Mouse (Mus musculus): ENCODE measurements around the gene Trim31.

The Trim31 gene

GRCm38 (mm10) chr17:36943691-36944090 is 45.8 kb downstream of the Trim31 start:
- TF ChIP-seq CTCF (conservative IDR thresholded peaks at IDR 0.05; ENCODE audit: low read length) (no peak), NANOG (IDR thresholded peaks at IDR 0.05; ENCODE audit: borderline replicate concordance, low read length) (no peak)
- peaks cover 67% of the 10 kb centered on the region for H3K27me3 ChIP-seq (ENCODE audit: insufficient read depth, low read length)
- peaks cover 54% of the 10 kb centered on the region for H3K4me1 ChIP-seq (replicated peaks; ENCODE audit: low read depth, low read length)
- peaks cover 11% of the 10 kb centered on the region for H3K36me3 ChIP-seq (ENCODE audit: insufficient read depth, low read length)
- no peaks in the 10 kb centered on the region for H3K9me3 ChIP-seq (ENCODE audit: low read length)
- peak overlapping the region; percentile 77 for H3K4me3 ChIP-seq (replicated peaks; ENCODE audit: low read length)

GRCm38 (mm10) chr17:36944121-36944775 is 46.3 kb downstream of the Trim31 start:
- H3K9me3 ChIP-seq (ENCODE audit: low read length) = no peaks in the 10 kb centered on the region
- peak; percentile 74 for TF ChIP-seq CTCF (conservative IDR thresholded peaks at IDR 0.05; ENCODE audit: low read length)
- no peak for TF ChIP-seq NANOG (IDR thresholded peaks at IDR 0.05; ENCODE audit: borderline replicate concordance, low read length)
- no peak overlapping the region for H3K4me3 ChIP-seq (replicated peaks; ENCODE audit: low read length)
- peaks cover 63% of the 10 kb centered on the region for H3K27me3 ChIP-seq (ENCODE audit: insufficient read depth, low read length)
- peaks cover 16% of the 10 kb centered on the region for H3K36me3 ChIP-seq (ENCODE audit: insufficient read depth, low read length)
- H3K4me1 ChIP-seq (replicated peaks; ENCODE audit: low read depth, low read length) = peaks cover 59% of the 10 kb centered on the region

- TF ChIP-seq POU5F1 (IDR thresholded peaks at IDR 0.05; ENCODE audit: borderline replicate concordance, low read length) (no peak), NANOG (IDR thresholded peaks at IDR 0.05; ENCODE audit: borderline replicate concordance, low read length) (no peak), CTCF (conservative IDR thresholded peaks at IDR 0.05; ENCODE audit: low read length) (no peak)
- Histone ChIP-seq H3K4me1 (replicated peaks; ENCODE audit: low read depth, low read length) (peaks cover 81% of the 10 kb centered on the region), H3K36me3 (ENCODE audit: insufficient read depth, low read length) (peaks cover 27% of the 10 kb centered on the region), H3K4me3 (replicated peaks; ENCODE audit: low read length) (peak overlapping the region; percentile 80), H3K27me3 (ENCODE audit: insufficient read depth, low read length) (peaks cover 44% of the 10 kb centered on the region), H3K9me3 (ENCODE audit: low read length) (no peaks in the 10 kb centered on the region)
Measured at GRCm38 (mm10) chr17:36947051-36947819, 49.3 kb downstream of the Trim31 start.

GRCm38 (mm10) chr17:36948286-36948685 is 50.4 kb downstream of the Trim31 start:
- TF ChIP-seq POU5F1 (IDR thresholded peaks at IDR 0.05; ENCODE audit: borderline replicate concordance, low read length) (no peak), NANOG (IDR thresholded peaks at IDR 0.05; ENCODE audit: borderline replicate concordance, low read length) (no peak), CTCF (conservative IDR thresholded peaks at IDR 0.05; ENCODE audit: low read length) (no peak)
- Histone ChIP-seq H3K9me3 (ENCODE audit: low read length) (no peaks in the 10 kb centered on the region), H3K4me1 (replicated peaks; ENCODE audit: low read depth, low read length) (peaks cover 83% of the 10 kb centered on the region), H3K27me3 (ENCODE audit: insufficient read depth, low read length) (peaks cover 33% of the 10 kb centered on the region), H3K36me3 (ENCODE audit: insufficient read depth, low read length) (peaks cover 27% of the 10 kb centered on the region), H3K4me3 (replicated peaks; ENCODE audit: low read length) (no peak overlapping the region)

- Histone ChIP-seq H3K36me3 (ENCODE audit: insufficient read depth, low read length) (peaks cover 36% of the 10 kb centered on the region), H3K9me3 (ENCODE audit: low read length) (no peaks in the 10 kb centered on the region), H3K27me3 (ENCODE audit: insufficient read depth, low read length) (peaks cover 25% of the 10 kb centered on the region), H3K4me3 (replicated peaks; ENCODE audit: low read length) (no peak overlapping the region), H3K4me1 (replicated peaks; ENCODE audit: low read depth, low read length) (peaks cover 76% of the 10 kb centered on the region)
- TF ChIP-seq CTCF (conservative IDR thresholded peaks at IDR 0.05; ENCODE audit: low read length) (no peak), POU5F1 (IDR thresholded peaks at IDR 0.05; ENCODE audit: borderline replicate concordance, low read length) (no peak), NANOG (IDR thresholded peaks at IDR 0.05; ENCODE audit: borderline replicate concordance, low read length) (no peak)
Measured at GRCm38 (mm10) chr17:36949265-36949664, 51.3 kb downstream of the Trim31 start.

GRCm38 (mm10) chr17:36950981-36951947 is 53.3 kb downstream of the Trim31 start, which contains the start of gene Ppp1r11:
Ppp1r11 (minus strand) TSS chr17:36951741.
- H3K27me3 ChIP-seq (ENCODE audit: insufficient read depth, low read length) = peaks cover 13% of the 10 kb centered on the region
- peaks cover 51% of the 10 kb centered on the region for H3K36me3 ChIP-seq (ENCODE audit: insufficient read depth, low read length)
- H3K4me3 ChIP-seq (replicated peaks; ENCODE audit: low read length) = peak within 1 kb of the TSS; percentile 96
- no peak for TF ChIP-seq CTCF (conservative IDR thresholded peaks at IDR 0.05; ENCODE audit: low read length)
- TF ChIP-seq NANOG (IDR thresholded peaks at IDR 0.05; ENCODE audit: borderline replicate concordance, low read length) = no peak
- no peak for TF ChIP-seq POU5F1 (IDR thresholded peaks at IDR 0.05; ENCODE audit: borderline replicate concordance, low read length)
- no peaks in the 10 kb centered on the region for H3K9me3 ChIP-seq (ENCODE audit: low read length)
- peaks cover 56% of the 10 kb centered on the region for H3K4me1 ChIP-seq (replicated peaks; ENCODE audit: low read depth, low read length)

- TF ChIP-seq NANOG (IDR thresholded peaks at IDR 0.05; ENCODE audit: borderline replicate concordance, low read length) (no peak), CTCF (conservative IDR thresholded peaks at IDR 0.05; ENCODE audit: low read length) (no peak)
- peaks cover 58% of the 10 kb centered on the region for H3K36me3 ChIP-seq (ENCODE audit: insufficient read depth, low read length)
- no peak overlapping the region for H3K4me3 ChIP-seq (replicated peaks; ENCODE audit: low read length)
- peaks cover 3% of the 10 kb centered on the region for H3K27me3 ChIP-seq (ENCODE audit: insufficient read depth, low read length)
- H3K4me1 ChIP-seq (replicated peaks; ENCODE audit: low read depth, low read length) = peaks cover 57% of the 10 kb centered on the region
- no peaks in the 10 kb centered on the region for H3K9me3 ChIP-seq (ENCODE audit: low read length)
Measured at GRCm38 (mm10) chr17:36952631-36953030, 54.7 kb downstream of the Trim31 start.

GRCm38 (mm10) chr17:36953062-36953461 is 55.1 kb downstream of the Trim31 start:
- no peaks in the 10 kb centered on the region for H3K9me3 ChIP-seq (ENCODE audit: low read length)
- TF ChIP-seq CTCF (conservative IDR thresholded peaks at IDR 0.05; ENCODE audit: low read length) (no peak), POU5F1 (IDR thresholded peaks at IDR 0.05; ENCODE audit: borderline replicate concordance, low read length) (no peak), NANOG (IDR thresholded peaks at IDR 0.05; ENCODE audit: borderline replicate concordance, low read length) (no peak)
- no peak overlapping the region for H3K4me3 ChIP-seq (replicated peaks; ENCODE audit: low read length)
- peaks cover 3% of the 10 kb centered on the region; the same call in 1 of the 2 replicates for H3K27me3 ChIP-seq (ENCODE audit: insufficient read depth, low read length)
- H3K4me1 ChIP-seq (replicated peaks; ENCODE audit: low read depth, low read length) = peaks cover 56% of the 10 kb centered on the region
- peaks cover 57% of the 10 kb centered on the region for H3K36me3 ChIP-seq (ENCODE audit: insufficient read depth, low read length)

Measured in E14TG2a.4 (cell line).